Mouse (Mus musculus): ENCODE results near the gene Tnrc18.

Tnrc18 gene

DNA sequence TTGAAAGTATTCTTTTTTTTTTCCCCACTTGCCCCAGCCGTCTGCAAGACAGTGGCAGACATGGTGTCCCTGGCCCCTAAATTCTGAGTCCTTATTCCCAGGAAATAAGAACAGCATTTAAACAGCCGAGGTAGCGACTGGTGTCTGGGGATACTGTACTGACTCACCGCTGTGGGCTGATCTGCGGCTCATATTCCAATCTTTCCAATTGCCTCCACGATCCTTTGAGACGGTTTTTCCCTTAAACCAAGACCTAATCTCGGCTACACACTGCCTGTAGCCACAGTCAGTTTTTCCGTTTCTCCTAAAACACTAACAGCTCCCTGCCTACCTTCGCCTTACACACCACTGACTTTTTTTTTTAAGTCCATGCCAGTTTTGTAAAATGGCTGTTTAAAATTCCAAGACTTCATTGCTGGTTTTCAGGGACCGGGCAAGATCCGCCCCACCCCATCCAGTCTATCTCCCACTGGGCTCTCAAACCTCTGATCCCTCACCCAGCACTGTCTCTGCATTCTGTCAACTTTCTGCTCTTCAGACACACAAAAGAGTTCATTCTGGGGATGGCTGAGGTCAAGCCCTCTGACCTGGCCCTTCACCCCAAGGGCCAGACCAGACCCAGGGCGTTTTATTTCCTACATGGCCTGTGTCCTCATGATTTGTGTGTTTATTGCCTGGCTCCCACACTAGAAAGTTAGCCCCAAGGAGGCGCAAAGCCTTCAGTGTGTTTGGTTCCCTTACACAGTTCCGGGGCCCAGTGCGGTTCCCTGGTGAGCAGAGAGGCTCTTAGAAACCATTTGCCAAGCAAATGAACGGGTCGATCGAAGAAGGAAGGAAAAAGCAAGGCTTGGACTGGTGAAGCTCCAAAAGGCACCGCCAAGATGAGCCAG, 6.5 kb downstream of the Tnrc18 start:
- DNase-seq (ENCODE audit: low spot score in 2 of 2), result no peak

DNA sequence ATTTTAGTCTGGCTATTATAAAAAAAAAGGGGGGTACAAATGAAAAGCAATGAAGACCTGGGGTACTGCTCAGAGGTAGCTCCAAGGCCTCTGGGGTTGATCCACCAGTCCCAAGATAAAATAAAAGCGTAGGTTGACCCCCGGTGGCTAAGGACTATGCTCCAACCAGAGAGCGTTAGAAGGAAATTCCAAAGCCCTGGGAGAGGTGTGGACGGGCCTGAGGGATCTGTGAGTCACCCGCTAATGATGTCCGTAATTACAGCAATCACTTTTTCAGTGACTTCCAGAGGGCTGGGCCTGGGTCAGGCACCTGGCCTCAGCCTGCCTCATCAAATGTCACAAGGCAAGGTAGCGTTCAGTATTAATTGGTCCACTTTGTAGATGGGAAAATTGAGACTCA, 9.8 kb downstream of the Tnrc18 start:
- DNase-seq (ENCODE audit: low spot score in 2 of 2), result no peak

DNA sequence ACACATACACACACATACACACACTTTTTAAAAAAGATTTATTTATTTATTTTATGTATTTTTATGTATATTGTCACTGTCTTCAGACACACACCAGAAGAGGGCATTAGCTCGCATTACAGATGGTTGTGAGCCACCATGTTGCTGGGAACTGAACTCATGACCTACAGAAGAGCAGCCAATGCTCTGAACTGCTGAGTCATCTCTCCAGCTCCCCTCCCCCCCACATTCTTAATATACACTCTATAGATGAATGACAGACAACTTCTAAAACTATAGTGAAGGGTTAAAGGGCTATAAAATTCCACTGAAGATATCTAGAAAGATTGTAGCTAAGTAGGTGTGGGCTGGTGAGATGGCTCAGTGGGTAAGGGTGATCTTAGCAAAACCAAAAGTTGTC, 13.7 kb downstream of the Tnrc18 start:
- DNase-seq (ENCODE audit: low spot score in 2 of 2), result no peak

DNA sequence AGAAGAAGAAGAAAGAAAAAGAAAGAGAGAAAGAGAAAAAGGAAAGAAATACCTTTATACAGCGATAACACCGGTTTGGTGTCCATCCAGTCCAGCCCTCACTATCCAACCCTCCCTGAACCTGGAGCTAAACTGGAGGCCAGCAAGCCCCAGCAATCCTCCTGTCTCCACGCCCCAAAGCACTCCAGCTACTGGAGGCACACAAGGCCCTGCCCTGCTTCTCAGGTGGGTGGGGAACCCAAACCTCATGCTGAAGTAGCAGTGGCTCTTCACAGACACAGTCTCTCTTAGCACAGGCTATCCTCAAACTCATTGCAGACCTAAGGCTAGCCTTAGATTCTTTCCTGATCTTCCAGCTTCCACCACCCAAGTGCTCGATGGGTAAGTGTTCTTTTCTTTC, 14.6 kb downstream of the Tnrc18 start:
- DNase-seq (ENCODE audit: low spot score in 2 of 2), result no peak

DNA sequence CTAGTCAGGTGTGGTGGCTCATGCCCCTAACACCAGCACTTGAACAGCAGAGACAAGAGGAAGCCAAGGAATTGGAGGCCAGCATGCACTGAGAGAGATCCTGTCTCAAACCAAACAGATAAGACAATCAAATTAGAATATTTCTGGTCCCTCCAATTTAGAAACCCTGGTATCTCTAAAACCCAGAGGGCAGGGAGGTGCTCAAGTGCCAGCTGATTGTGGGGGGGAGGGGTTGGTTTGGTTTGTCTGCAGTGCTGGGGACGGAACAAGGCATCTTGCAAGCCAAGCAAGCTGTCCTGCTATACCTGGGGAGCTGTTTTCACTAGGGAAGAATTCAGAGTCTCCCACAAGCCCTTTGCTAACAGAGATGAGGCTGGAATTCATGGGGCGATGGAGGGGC, 15.5 kb downstream of the Tnrc18 start:
- no peak for DNase-seq (ENCODE audit: low spot score in 2 of 2)

DNA sequence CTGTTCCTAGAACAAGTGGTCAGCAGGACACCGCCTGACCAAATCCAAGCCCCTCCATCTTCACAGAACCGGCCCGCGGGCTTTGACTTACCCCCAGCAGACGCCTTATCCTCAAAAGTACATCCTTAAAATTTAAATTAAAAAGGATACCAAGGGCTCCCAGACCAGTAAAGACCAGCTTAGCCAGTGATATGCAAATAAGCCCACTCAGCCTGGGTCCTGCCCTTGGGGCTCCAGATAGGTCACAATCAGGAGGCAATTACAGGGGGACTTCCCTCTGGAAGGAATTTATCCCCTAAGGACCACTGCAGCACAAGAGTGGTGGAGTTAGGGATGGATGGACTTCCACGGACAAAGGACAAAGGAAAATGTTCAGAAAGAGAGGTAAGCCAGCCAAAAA, 16.8 kb downstream of the Tnrc18 start:
- no peak for DNase-seq (ENCODE audit: low spot score in 2 of 2)

DNA sequence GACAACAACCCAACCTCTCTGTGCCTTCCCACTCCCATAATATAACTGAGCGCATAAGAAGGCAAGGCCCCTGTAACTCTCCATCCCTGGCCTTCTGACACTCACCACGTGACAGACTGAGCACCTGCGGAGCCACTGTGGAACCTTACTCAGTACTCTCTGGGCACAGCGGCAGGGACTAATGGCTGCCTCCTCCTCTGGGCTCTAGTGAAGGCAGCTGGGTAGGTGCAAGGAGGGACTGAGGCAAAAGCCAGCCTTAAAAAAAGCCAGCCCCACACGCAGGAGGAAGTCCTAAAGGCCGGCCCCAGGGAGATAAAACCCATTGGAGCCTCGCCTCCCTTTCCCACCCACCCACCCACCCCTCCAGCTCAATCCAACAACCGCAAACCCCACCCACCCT, 17.3 kb downstream of the Tnrc18 start:
- no peak for DNase-seq (ENCODE audit: low spot score in 2 of 2)

DNA sequence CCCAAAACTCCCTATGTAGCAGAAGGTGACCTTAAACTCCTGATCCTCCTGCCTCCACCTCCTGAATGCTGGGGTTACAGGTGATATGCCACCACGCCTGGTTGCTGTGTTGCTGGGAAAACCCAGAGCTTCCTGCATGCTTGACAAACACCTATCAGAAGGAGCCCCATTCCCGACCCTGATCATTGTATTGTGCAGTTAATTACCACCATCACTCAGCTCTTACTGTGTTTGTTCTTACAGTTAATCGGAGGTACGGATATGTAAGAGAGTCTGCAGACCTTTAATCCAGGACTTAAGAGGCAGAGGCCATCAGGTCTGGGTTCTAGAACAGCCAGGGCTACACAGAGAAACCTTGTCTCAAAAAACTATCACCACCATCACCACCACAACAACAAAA, 18.2 kb downstream of the Tnrc18 start:
- DNase-seq (ENCODE audit: low spot score in 2 of 2), result no peak

DNA sequence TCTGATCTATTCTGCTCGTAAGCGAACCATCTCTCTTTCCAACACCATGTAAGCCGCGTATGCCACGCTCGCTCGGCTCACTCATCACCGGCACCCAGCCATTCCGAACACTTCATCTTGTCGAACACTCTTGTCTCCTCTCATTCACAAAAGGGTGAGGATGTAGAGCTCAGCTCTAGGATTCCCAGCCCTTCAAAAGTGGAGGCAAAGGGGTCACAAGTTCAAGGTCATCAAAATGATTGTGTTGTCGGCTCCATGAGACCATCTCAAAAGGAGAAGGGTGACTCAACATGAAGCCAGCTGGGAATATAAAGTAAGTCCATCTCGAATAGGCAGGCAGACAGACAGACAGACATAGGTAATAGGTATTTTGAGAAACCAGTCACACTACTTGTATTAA, 19.3 kb downstream of the Tnrc18 start:
- no peak for DNase-seq (ENCODE audit: low spot score in 2 of 2)

DNA sequence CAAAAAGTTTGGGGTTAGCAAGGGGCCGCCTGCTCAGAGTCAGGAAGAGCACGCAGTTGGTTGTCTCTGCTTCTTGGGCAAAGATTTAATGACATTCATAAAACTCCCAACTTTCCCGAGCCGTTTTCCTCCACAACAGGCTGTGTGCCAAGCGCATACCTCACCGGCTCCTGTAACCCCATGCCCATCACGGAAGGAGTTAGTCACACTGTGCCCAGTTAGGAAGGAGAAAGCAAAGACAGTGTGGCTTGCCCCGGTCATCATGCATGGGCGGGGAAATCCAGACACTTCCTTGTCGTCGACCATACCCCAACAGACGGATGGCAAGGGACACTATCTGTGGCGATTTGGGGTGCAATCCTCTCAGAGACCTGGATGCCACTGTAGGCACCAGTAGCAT, 19.8 kb downstream of the Tnrc18 start:
- no peak for DNase-seq (ENCODE audit: low spot score in 2 of 2)

DNA sequence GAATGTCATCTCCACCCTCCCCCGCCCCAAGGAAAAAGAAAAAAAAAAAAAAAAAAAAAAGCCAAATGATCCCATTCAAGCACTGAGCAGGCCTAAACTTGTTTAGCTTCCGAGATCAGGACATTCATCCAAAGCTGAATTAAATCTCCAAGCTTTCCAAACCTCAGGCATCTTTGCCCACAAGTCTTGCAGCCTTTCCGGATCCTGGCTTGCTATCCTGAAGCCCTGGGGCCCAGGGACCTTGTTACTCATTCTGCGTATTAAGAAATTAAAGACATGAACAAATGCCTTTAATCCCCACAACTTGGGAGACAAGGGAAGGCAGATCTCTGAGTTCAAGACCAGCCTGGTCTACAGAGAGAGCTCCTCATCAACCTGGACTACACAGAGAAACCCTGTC, 20.5 kb downstream of the Tnrc18 start:
- DNase-seq (ENCODE audit: low spot score in 2 of 2), result no peak

DNA sequence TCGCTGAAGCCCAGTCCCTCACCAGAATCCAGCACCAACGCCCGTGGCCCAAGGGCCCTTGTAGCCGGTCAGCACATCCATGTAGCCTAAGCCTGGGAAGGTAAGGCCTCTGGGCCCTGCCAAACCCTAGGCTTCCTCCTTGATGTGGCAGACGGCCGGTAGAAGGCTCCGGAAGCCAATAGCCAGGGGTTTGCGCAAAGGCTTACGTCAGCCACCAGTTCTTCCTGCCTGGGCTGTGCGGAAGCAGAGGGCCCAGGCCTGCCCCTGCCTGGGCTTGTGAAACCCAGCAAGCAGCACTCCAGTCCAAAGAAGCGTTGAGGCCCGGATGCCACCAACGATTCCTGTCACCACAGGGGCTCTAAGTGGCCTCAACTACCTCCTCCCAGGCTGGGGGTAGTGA, 22.9 kb downstream of the Tnrc18 start:
- no peak for DNase-seq (ENCODE audit: low spot score in 2 of 2)

DNA sequence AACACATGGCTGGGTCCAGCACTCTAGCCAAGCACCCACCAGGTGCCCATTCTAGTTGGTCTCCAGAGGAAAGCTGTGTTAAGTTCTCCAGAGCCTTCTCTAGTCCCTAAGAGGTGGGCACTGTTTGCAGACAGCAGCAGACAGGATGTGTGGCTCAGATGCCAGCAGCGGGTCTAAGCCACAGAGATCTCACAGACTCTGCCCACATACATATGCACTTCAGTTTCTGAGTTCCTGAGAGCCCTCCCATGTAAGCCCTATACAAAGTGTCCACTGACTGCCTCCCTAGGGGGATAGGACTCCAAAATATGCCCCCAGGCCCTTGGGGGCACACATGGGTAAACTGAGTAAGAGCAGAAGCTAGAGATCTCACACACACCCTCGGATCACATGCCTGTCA, 23.3 kb downstream of the Tnrc18 start:
- no peak for DNase-seq (ENCODE audit: low spot score in 2 of 2)

DNA sequence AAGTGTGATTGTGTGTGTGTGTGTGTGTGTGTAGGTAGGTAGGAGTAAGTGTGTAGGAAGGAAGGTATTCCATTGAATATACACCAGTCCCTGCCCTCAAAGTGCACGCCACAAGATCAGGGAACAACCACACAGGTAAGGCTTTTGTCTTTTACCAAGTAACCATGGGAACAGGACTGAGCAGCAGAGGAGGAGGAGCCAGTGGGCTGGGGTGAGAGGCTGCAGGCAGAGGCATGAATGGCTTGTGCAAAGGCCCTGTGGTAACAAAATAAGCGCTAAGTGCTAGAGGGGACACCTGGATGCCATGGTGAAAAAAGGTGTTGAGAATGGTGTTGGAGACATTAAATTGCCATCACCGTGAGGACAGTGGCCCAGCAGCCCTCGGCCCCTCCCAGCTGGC, 24.9 kb downstream of the Tnrc18 start:
- no peak for DNase-seq (ENCODE audit: low spot score in 2 of 2)

DNA sequence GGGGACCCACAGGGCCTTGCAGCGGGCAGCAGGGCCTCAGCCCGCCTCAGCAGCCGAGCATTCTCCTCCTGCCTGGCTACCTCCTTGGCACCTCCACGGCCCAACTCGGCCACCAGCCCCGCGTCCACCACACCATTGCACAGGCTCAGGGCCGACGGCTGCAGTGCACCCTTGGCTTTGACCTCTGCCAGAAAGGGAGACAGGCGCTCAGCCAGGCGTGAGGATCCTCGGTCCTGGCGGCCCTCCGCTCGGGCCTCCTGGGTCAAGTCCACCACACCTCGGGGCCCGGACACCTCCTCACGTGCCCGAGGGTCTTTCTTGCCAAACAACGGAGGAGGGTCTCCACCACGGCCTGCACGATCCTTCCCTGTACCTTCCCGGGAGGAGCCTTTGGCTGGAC, 29.2 kb downstream of the Tnrc18 start:
- DNase-seq (ENCODE audit: low spot score in 2 of 2), result no peak

DNA sequence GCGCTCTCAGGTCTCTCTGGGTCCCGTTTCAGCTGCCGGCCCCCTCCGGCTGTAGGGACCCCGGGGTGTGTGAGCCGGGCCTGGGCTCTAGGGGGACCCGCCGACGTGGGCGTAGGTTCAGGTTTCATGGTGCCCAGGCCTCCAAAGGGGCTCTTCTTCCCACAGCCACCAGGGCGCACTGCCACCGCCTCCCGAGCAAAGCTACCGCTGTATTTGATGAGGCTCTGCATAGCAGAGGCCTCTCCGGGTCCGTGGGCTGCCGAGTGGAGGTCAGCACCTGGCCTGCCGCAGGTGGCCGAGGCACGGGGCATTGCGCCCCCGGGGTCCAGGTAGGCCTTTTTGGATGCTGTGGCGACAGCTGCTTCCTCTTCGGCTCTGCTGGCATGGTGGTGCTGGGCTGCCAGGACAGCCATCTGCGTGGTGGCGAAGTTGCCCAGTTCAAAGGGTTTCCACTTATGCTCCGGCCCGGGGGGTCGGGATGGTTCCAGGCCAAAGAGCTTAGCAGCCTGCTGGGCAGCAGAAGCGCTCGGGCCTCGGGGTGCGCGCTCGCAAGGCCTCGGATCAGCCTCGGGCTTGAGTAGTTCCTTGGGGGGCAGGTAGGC, 30.1 kb downstream of the Tnrc18 start:
- DNase-seq (ENCODE audit: low spot score in 2 of 2), result no peak

DNA sequence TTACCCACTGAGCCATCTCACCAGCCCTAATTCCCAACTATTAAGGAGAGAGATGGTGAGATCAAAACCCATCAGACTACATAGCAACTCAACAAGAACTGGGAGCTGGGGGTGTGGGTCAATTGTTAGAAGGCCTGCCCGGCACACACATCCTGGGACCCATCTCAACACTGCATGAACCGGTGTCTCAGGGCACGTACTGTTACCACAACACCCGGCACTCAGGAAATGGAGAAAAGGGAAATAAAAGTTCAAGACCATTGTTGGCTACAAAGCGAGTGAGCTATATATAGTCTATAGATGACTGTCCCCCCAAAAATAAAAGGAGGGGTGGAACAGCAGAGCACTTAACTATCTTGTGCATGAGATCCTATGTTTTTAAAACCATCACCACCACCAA, 30.8 kb downstream of the Tnrc18 start:
- DNase-seq (ENCODE audit: low spot score in 2 of 2), result no peak

DNA sequence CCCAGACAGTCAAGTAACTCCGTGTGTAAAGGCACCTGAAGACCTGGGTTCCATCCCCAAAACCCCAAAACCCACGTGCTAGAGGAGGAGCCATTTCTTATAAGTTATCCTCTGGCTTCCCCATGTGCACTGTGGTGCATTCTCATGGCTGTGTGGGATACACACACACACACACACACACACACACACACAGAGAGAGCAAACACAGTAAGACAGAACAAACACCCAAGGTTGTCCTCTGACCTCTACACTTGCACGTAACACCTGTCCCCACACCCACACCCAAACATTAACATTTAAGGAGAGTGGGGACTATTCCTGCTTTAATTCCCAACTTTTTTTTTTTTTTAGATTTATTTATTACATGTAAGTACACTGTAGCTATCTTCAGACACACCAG, 31.2 kb downstream of the Tnrc18 start:
- no peak for DNase-seq (ENCODE audit: low spot score in 2 of 2)

DNA sequence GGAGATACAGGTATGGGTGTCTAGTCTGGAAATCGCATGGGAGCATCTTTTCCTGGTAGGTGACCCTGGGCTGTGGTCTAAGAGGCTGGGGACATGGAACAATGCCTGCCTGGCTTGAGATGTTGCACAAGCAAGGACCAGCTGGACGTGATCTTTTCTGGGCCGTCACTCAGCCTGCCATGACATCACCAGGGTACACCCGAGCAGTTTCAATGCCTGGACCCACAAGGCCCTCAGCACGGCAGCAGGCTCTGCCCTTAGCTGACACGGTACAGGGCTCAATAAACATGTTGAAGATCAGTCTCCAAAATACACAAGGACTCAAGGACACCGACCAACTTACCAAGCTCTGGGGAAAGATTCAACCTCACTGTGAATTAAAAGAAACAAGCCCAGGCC, 34.3 kb downstream of the Tnrc18 start:
- DNase-seq (ENCODE audit: low spot score in 2 of 2), result no peak

DNA sequence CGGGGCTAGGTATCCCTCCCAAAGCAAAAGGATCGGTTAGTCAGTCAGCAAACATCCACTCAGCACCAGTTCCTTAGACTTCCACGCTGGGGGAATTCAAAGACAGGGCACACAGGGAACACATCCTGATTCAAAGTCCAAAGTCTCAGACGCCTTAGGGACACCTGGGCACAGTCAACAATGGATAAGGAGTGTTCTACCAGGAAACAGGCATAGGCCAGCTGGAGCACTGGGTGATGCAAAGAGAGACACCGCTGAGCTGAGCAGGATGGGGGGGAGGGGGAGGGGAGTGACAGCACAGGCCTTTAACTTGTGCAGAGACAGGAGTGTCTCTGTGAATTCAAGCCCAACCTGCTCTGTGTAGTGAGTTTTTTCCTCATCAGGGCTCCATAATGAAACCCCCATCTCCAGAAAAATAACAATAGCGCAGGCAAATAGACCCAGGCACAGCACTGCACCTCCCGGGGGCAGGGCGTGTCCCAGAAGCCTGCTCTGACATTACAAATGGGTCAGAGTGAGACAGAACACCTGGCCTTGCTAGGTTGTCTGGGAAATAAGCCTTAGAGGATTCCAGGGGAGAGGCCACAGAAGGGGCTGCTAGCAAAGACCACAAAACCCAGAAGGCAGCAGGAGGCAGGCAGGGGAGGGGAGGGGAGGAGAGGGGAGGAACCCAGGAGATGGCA, 34.9 kb downstream of the Tnrc18 start:
- DNase-seq (ENCODE audit: low spot score in 2 of 2), result no peak

DNA sequence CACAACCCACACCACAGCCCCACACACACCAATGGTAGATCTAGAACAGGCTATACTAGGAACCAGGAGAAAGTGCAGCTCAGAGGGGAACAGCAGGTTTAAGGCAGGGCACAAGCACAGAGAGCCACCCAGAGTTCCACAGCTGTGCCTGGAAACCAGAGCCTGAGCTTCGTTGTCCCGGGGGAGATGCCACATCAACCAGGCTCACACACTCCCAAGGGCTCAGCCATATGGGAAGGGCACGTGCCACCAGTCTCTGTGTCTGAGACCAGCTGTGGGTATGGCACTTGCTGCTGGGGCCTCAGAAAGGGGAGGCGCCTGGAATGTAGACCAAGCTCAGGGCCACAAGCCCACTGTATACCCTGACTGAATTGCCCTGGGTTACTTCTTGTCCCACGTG, 36.9 kb downstream of the Tnrc18 start:
- no peak for DNase-seq (ENCODE audit: low spot score in 2 of 2)

DNA sequence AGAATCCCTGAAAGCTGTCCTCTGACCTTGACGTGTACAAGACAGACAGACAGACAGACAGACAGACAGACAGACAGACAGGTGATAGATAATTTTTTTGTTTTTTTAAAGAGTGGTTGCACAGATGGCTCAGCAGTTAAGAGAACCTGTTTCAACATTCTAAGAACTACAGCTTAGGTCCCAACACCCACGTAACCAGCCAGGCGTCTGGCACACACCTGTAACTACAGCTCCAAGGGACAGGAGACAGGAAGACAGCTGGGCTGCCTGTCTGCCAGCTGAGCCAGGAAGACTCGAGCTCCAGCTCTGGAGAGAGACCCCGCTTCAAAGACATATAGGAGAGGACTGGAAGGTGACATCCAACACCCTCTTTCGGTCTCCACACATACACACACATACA, 38.6 kb downstream of the Tnrc18 start:
- no peak for DNase-seq (ENCODE audit: low spot score in 2 of 2)

DNA sequence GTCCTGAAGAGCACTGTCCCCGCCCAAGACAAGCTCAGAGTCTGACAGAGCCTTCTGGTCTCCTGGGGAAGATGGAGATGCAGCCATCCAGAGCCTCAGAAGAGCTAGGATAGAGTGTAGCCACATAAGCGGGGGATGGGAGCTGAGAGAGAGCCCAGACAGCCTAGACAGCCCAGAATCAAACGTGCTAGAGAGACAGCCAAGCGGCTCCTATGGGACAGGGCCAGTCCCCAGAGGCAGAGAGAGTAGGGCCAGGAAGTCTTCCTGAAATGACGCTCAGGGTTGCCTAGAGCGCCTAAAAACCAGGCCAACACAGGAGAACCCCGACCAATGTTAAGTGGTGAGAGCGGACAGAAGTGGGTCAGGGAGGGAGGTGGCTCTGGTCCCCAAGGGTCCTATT, 39.3 kb downstream of the Tnrc18 start:
- DNase-seq (ENCODE audit: low spot score in 2 of 2), result no peak

Data from frontal cortex, postnatal 36 days (tissue).